Mouse (Mus musculus) forebrain, postnatal 0 days (tissue): Measurements from ENCODE around the gene Mpdz. TPM values are rescaled to one million over a fixed set of nuclear protein-coding genes. Genes with fewer than 3 reads are reported as not detected.

ENCODE experiments used
- ATAC-seq: fragments of 200-750 bp; cut with Nextera tagmentation; 2 replicates; pipeline ENCODE4 v1.8.0; 2017; ENCODE audit warnings: mild to moderate bottlenecking, moderate library complexity
- DNase-seq: peaks from one replicate; pipeline ENCODE4 v3.0.0-alpha.2; 2015
- H3K27ac ChIP-seq: fragments of 300-500 bp; sonication (generic); 2 replicates; pipeline ENCODE4 v1.5.1; 2014; ENCODE audit warnings: low read depth, mild to moderate bottlenecking, antibody characterized with exemption, low read length, moderate library complexity, mixed read lengths
- H3K27me3 ChIP-seq: fragments of 300-500 bp; sonication (generic); 2 replicates; pipeline ENCODE4 v1.6.1; 2014; ENCODE audit warnings: mild to moderate bottlenecking, low read length, mixed read lengths; ENCODE audit not compliant: insufficient read depth
- H3K36me3 ChIP-seq: fragments of 300-500 bp; sonication (generic); 2 replicates; pipeline ENCODE4 v1.6.1; 2014; ENCODE audit warnings: mild to moderate bottlenecking, moderate library complexity; ENCODE audit not compliant: insufficient read depth
- H3K4me1 ChIP-seq: fragments of 300-500 bp; sonication (generic); 2 replicates; pipeline ENCODE4 v1.6.1; 2014; ENCODE audit warnings: antibody characterized with exemption; ENCODE audit not compliant: insufficient read depth
- H3K4me2 ChIP-seq: fragments of 300-500 bp; sonication (generic); 2 replicates; pipeline ENCODE4 v1.6.1; 2014; ENCODE audit warnings: low read depth, mild to moderate bottlenecking, moderate library complexity
- H3K4me3 ChIP-seq: fragments of 300-500 bp; sonication (generic); 2 replicates; pipeline ENCODE4 v1.5.1; 2014; ENCODE audit warnings: low read depth, low read length, mixed read lengths
- H3K9ac ChIP-seq: fragments of 300-500 bp; sonication (generic); 2 replicates; pipeline ENCODE4 v1.6.1; 2014; ENCODE audit warnings: mild to moderate bottlenecking
- H3K9me3 ChIP-seq: fragments of 300-500 bp; sonication (generic); 2 replicates; pipeline ENCODE4 v1.6.1; 2016; ENCODE audit warnings: low read length
- CTCF ChIP-seq: sonication (generic); IDR thresholded peaks from 2 replicates; pipeline ENCODE4 v1.5.1; 2016; ENCODE audit warnings: antibody characterized with exemption, control low read depth, low read depth
- WGBS: fragments of 180-500 bp; shearing (Covaris S2); extraction: QIAGEN DNeasy Blood & Tissue Kit; methylation state at CpG from one replicate; pipeline ENCODE4 v1.1.7; 2014; 5-methylcytosine and 5-hydroxymethylcytosine counted together
- polyA plus RNA-seq: library from polyadenylated mRNA; unstranded; fragments of >200 nt; fragmentation: Nextera tagmentation; extraction: Ambion mirVana; gene quantifications from 2 replicates; pipeline ENCODE4 v1.2.1, GENCODE M21; 2015
- total RNA-seq: library from RNA; depleted of rRNA; stranded (reverse); fragments of >200 nt; gene quantifications from 2 replicates; pipeline ENCODE4 v1.2.3, GENCODE M21; 2014

Mpdz gene
- total and polyA plus RNA-seq, 2 experiments from 2014 or later = 7.4 to 42.7 TPM

GRCm38 (mm10) chr4:81392869-81393268 lies 49.7 kb downstream of the Mpdz start:
- Histone ChIP-seq H3K9ac (no peak overlapping the region), H3K27ac (no peak overlapping the region), H3K4me1 (no peaks in the 10 kb centered on the region), H3K27me3 (no peaks in the 10 kb centered on the region), H3K4me3 (no peak overlapping the region), H3K36me3 (no peaks in the 10 kb centered on the region), H3K4me2 (no peak overlapping the region), H3K9me3 (no peaks in the 10 kb centered on the region)
- no peak for TF ChIP-seq CTCF
- WGBS = 89% methylated on average over 3 of the region's 3 CpGs
- DNase-seq = no peak
- no peak for ATAC-seq

- ATAC-seq (no peak), DNase-seq (no peak)
- Histone ChIP-seq H3K9ac (no peak overlapping the region), H3K4me3 (no peak overlapping the region), H3K27ac (no peak overlapping the region), H3K36me3 (no peaks in the 10 kb centered on the region), H3K27me3 (no peaks in the 10 kb centered on the region), H3K4me2 (no peak overlapping the region), H3K4me1 (no peaks in the 10 kb centered on the region), H3K9me3 (no peaks in the 10 kb centered on the region)
- TF ChIP-seq CTCF = no peak
Measured at GRCm38 (mm10) chr4:81389263-81389662, 53.4 kb downstream of the Mpdz start.

- Histone ChIP-seq H3K9ac (no peak overlapping the region), H3K27ac (no peak overlapping the region), H3K27me3 (no peaks in the 10 kb centered on the region), H3K9me3 (no peaks in the 10 kb centered on the region), H3K4me1 (no peaks in the 10 kb centered on the region), H3K36me3 (peaks cover 7% of the 10 kb centered on the region; the same call in 1 of the 2 replicates), H3K4me2 (no peak overlapping the region), H3K4me3 (no peak overlapping the region)
- no peak for TF ChIP-seq CTCF
- DNase-seq (no peak), ATAC-seq (no peak)
- 89% methylated on average over 2 of the region's 2 CpGs for WGBS
Measured at GRCm38 (mm10) chr4:81387644-81388043, 55.0 kb downstream of the Mpdz start.

GRCm38 (mm10) chr4:81372355-81372754 lies 70.3 kb downstream of the Mpdz start:
- no peak for TF ChIP-seq CTCF
- no peak overlapping the region for H3K27ac ChIP-seq
- ATAC-seq = no peak
- H3K36me3 ChIP-seq = no peaks in the 10 kb centered on the region
- no peak overlapping the region for H3K4me3 ChIP-seq
- no peaks in the 10 kb centered on the region for H3K9me3 ChIP-seq
- H3K4me1 ChIP-seq = no peaks in the 10 kb centered on the region
- H3K27me3 ChIP-seq = no peaks in the 10 kb centered on the region
- no peak overlapping the region for H3K9ac ChIP-seq
- no peak overlapping the region for H3K4me2 ChIP-seq
- DNase-seq = no peak
- WGBS = 88% methylated on average over 4 of the region's 4 CpGs

- WGBS = 31% methylated on average over 3 of the region's 3 CpGs
- ATAC-seq = no peak
- DNase-seq = no peak
Measured at GRCm38 (mm10) chr4:81351368-81351767, 91.2 kb downstream of the Mpdz start.

GRCm38 (mm10) chr4:81348646-81349045 lies 94.0 kb downstream of the Mpdz start:
- no peak for TF ChIP-seq CTCF
- Histone ChIP-seq H3K9me3 (no peaks in the 10 kb centered on the region), H3K27ac (no peak overlapping the region), H3K4me2 (no peak overlapping the region), H3K27me3 (no peaks in the 10 kb centered on the region), H3K36me3 (no peaks in the 10 kb centered on the region; the same call in none of the 2 replicates), H3K9ac (no peak overlapping the region), H3K4me3 (no peak overlapping the region), H3K4me1 (no peaks in the 10 kb centered on the region)
- ATAC-seq = no peak
- no peak for DNase-seq
- WGBS = 91% methylated on average over 7 of the region's 7 CpGs

More at GRCm38 (mm10) chr4:81351368-81351767, 91.2 kb downstream of the Mpdz start:
- TF ChIP-seq CTCF = no peak
- Histone ChIP-seq H3K36me3 (peaks cover 3% of the 10 kb centered on the region; the same call in 1 of the 2 replicates), H3K4me3 (no peak overlapping the region), H3K27me3 (no peaks in the 10 kb centered on the region), H3K27ac (no peak overlapping the region), H3K9ac (no peak overlapping the region), H3K9me3 (no peaks in the 10 kb centered on the region), H3K4me2 (no peak overlapping the region), H3K4me1 (no peaks in the 10 kb centered on the region)

- DNase-seq = no peak
- WGBS = 92% methylated on average over 3 of the region's 3 CpGs
- no peak for ATAC-seq
Measured at GRCm38 (mm10) chr4:81345141-81345540, 97.5 kb downstream of the Mpdz start.

More at GRCm38 (mm10) chr4:81345141-81345540, 97.5 kb downstream of the Mpdz start:
- no peak overlapping the region for H3K4me2 ChIP-seq
- no peak overlapping the region for H3K9ac ChIP-seq
- H3K9me3 ChIP-seq = no peaks in the 10 kb centered on the region
- H3K4me1 ChIP-seq = no peaks in the 10 kb centered on the region
- H3K4me3 ChIP-seq = no peak overlapping the region
- H3K27me3 ChIP-seq = no peaks in the 10 kb centered on the region
- no peak for TF ChIP-seq CTCF
- no peak overlapping the region for H3K27ac ChIP-seq
- no peaks in the 10 kb centered on the region; the same call in none of the 2 replicates for H3K36me3 ChIP-seq
